Comparison of ENCODE assay signal across 12 mouse cellular contexts in the genomic region with DNA sequence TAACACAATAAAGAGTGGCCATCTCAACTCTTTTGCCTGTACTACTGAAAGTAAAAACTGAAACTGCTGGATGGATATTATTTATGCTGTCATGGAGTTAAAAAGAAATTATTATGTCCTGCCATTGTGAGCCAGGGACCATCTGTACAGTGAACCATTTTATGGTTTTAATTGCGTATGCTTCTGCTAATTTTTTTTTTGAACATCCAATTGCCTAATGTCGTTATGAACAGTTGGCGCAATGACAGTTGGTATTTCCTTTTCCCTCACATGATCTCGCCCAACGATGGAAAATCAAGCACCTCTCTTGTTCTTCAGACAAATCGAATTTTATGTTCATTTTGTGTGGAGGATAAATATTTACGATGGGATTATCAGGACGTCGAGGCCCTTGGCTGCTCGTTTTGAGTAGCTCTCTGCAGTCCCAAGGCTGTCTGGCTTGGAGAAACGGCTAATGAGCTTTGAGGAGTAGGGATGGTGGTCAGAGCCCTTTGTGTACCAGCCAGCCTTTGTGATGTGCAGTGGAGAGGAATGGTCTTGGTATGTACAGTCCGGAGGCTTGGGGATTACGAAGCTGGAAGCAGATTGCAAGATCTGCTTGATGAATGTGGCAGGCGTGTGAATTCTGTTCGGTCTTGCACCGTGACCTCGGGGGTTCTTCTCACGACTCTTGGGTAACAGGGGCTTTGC.
A peak's percentile ranks its signal among the peaks of the same experiment; 100 is the strongest.
DNase-seq lines count a peak whose midpoint lies in the region; ATAC-seq lines count a peak whose summit lies in the region.
"Had no signal": no experiment of that assay in that cellular context is flagged by ENCODE, and none has a peak within 500 bp of the region (broad histone marks: within the 10 kb centered on the region; RNA-seq: fewer than 3 reads in every experiment).

No protein-coding gene starts in this region.

- no peak for DNase-seq in embryonic facial prominence, embryonic 10.5 days (ENCODE audit: low spot score)
- DNase-seq in forebrain, embryonic 11.5 days (ENCODE audit: low spot score), result no peak
- DNase-seq in retina, postnatal 1 day, result peak; percentile 88
- DNase-seq in liver, embryonic 11.5 days (ENCODE audit: low spot score), result no peak
- no peak for DNase-seq in cerebellum, postnatal 25 days
- DNase-seq in gastrocnemius, postnatal 36 days, result no peak
- DNase-seq: gastrocnemius, postnatal 14 days; lung, embryonic 14.5 days had no signal

- intact Hi-C loops in gastrocnemius, postnatal 36 days (cut with DNase I), result no loop called here

- WGBS in embryonic facial prominence, embryonic 10.5 days, result 87% methylated on average over 18 of the region's 18 CpGs
- 77% methylated on average over 18 of the region's 18 CpGs for WGBS in forebrain, embryonic 11.5 days
- WGBS in hindbrain, embryonic 13.5 days, result 72% methylated on average over 18 of the region's 18 CpGs
- 84% methylated on average over 18 of the region's 18 CpGs for WGBS in liver, embryonic 11.5 days

- peaks cover 18% of the 10 kb centered on the region for H3K4me1 ChIP-seq in embryonic facial prominence, embryonic 10.5 days
- H3K4me1 ChIP-seq in forebrain, embryonic 11.5 days (replicated peaks; ENCODE audit: control insufficient read depth, insufficient read depth, low read length), result no peaks in the 10 kb centered on the region
- peaks cover 17% of the 10 kb centered on the region for H3K4me1 ChIP-seq in hindbrain, embryonic 13.5 days (replicated peaks)
- H3K4me1 ChIP-seq in liver, embryonic 11.5 days (replicated peaks; ENCODE audit: control insufficient read depth, insufficient read depth, low read length), result peaks cover 5% of the 10 kb centered on the region; the same call in 1 of the 2 replicates

- no peaks in the 10 kb centered on the region for H3K36me3 ChIP-seq in embryonic facial prominence, embryonic 10.5 days (replicated peaks)
- H3K36me3 ChIP-seq in forebrain, embryonic 11.5 days (ENCODE audit: control insufficient read depth, insufficient read depth, low read length), result no peaks in the 10 kb centered on the region
- no peaks in the 10 kb centered on the region for H3K36me3 ChIP-seq in hindbrain, embryonic 13.5 days
- no peaks in the 10 kb centered on the region for H3K36me3 ChIP-seq in liver, embryonic 11.5 days (ENCODE audit: control insufficient read depth, insufficient read depth, low read length)
- H3K36me3 ChIP-seq: limb, embryonic 13.5 days had no signal

- ATAC-seq in forebrain, embryonic 11.5 days (replicated peaks; ENCODE audit: low FRiP score), result 0 out of 2 replicates have a peak, but pooled peaks have one; percentile 45
- ATAC-seq in hindbrain, embryonic 13.5 days (ENCODE audit: low FRiP score), result 0 out of 2 replicates have a peak, but pooled peaks have one; percentile 24
- no peak for ATAC-seq in liver, embryonic 11.5 days (replicated peaks; ENCODE audit: low FRiP score)

- peak overlapping the region; percentile 40; the same call in 1 of the 2 replicates for H3K27ac ChIP-seq in embryonic facial prominence, embryonic 10.5 days (replicated peaks)
- H3K27ac ChIP-seq in forebrain, embryonic 11.5 days (ENCODE audit: low read depth, low read length), result no peak overlapping the region
- peak overlapping the region; percentile 67 for H3K27ac ChIP-seq in hindbrain, embryonic 13.5 days
- no peak overlapping the region for H3K27ac ChIP-seq in liver, embryonic 11.5 days (ENCODE audit: low read depth, low read length)
- H3K27ac ChIP-seq: kidney, postnatal 0 days; limb, embryonic 13.5 days had no signal

- H3K4me2 ChIP-seq in forebrain, embryonic 11.5 days (ENCODE audit: low read depth, low read length, severe bottlenecking), result no peak overlapping the region
- H3K4me2 ChIP-seq in hindbrain, embryonic 13.5 days, result no peak overlapping the region
- no peak overlapping the region for H3K4me2 ChIP-seq in liver, embryonic 11.5 days
- H3K4me2 ChIP-seq: limb, embryonic 13.5 days; lung, embryonic 14.5 days had no signal

- no peaks in the 10 kb centered on the region for H3K27me3 ChIP-seq in embryonic facial prominence, embryonic 10.5 days (replicated peaks; ENCODE audit: low read depth, poor library complexity, severe bottlenecking)
- H3K27me3 ChIP-seq in forebrain, embryonic 11.5 days (ENCODE audit: control insufficient read depth, insufficient read depth, low read length), result no peaks in the 10 kb centered on the region
- H3K27me3 ChIP-seq in hindbrain, embryonic 13.5 days, result no peaks in the 10 kb centered on the region
- H3K27me3 ChIP-seq in liver, embryonic 11.5 days (replicated peaks; ENCODE audit: control insufficient read depth, insufficient read depth, low read length), result no peaks in the 10 kb centered on the region
- H3K27me3 ChIP-seq: limb, embryonic 13.5 days had no signal

- H3K9ac ChIP-seq in forebrain, embryonic 11.5 days (ENCODE audit: low read length), result no peak overlapping the region
- no peak overlapping the region for H3K9ac ChIP-seq in hindbrain, embryonic 13.5 days
- no peak overlapping the region for H3K9ac ChIP-seq in liver, embryonic 11.5 days (ENCODE audit: low read depth, low read length)
- H3K9ac ChIP-seq: limb, embryonic 13.5 days; lung, embryonic 14.5 days had no signal

- no peaks in the 10 kb centered on the region for H3K9me3 ChIP-seq in embryonic facial prominence, embryonic 10.5 days
- no peaks in the 10 kb centered on the region for H3K9me3 ChIP-seq in forebrain, embryonic 11.5 days (ENCODE audit: control insufficient read depth, low read length)
- no peaks in the 10 kb centered on the region for H3K9me3 ChIP-seq in hindbrain, embryonic 13.5 days
- H3K9me3 ChIP-seq in liver, embryonic 11.5 days (ENCODE audit: control insufficient read depth, low read length), result no peaks in the 10 kb centered on the region
- H3K9me3 ChIP-seq: limb, embryonic 13.5 days had no signal

- H3K4me3 ChIP-seq in embryonic facial prominence, embryonic 10.5 days, result no peak overlapping the region
- H3K4me3 ChIP-seq in forebrain, embryonic 11.5 days (ENCODE audit: low read depth, low read length), result no peak overlapping the region
- no peak overlapping the region for H3K4me3 ChIP-seq in hindbrain, embryonic 13.5 days
- no peak overlapping the region for H3K4me3 ChIP-seq in liver, embryonic 11.5 days (ENCODE audit: low read depth, low read length)
- H3K4me3 ChIP-seq: limb, embryonic 13.5 days; megakaryocyte, embryonic 14.5 days had no signal

Comparison
In these comparisons a context has a peak if more than half of its experiments do, and no peak if none do; other contexts are left out.
1. H3K27ac ChIP-seq: peak in embryonic facial prominence, embryonic 10.5 days (single experiment) and hindbrain, embryonic 13.5 days (single experiment); none in forebrain, embryonic 11.5 days (single experiment) and liver, embryonic 11.5 days (single experiment).